Mouse (Mus musculus) midbrain, embryonic 15.5 days (tissue): ENCODE measurements around the gene Ip6k3. TPM values are rescaled to one million over a fixed set of nuclear protein-coding genes. Genes with fewer than 3 reads are reported as not detected.

ENCODE experiments used
- ATAC-seq: fragments of 200-750 bp; cut with Nextera tagmentation; replicated peaks from 2 replicates; pipeline ENCODE4 v1.8.0; 2017; ENCODE audit warnings: moderate TSS enrichment
- H3K27ac ChIP-seq: fragments of 300-500 bp; sonication (generic); 2 replicates; pipeline ENCODE4 v1.5.1; 2015; ENCODE audit warnings: mild to moderate bottlenecking, inconsistent platforms
- H3K27me3 ChIP-seq: fragments of 300-500 bp; sonication (generic); replicated peaks from 2 replicates; pipeline ENCODE4 v1.6.1; 2015; ENCODE audit warnings: inconsistent platforms
- H3K36me3 ChIP-seq: fragments of 300-500 bp; sonication (generic); replicated peaks from 2 replicates; pipeline ENCODE4 v1.6.1; 2015; ENCODE audit warnings: inconsistent platforms
- H3K4me1 ChIP-seq: fragments of 300-500 bp; sonication (generic); 2 replicates; pipeline ENCODE4 v1.6.1; 2015; ENCODE audit warnings: inconsistent platforms
- H3K4me2 ChIP-seq: fragments of 300-500 bp; sonication (generic); 2 replicates; pipeline ENCODE4 v1.6.1; 2015; ENCODE audit warnings: inconsistent platforms, mild to moderate bottlenecking, moderate library complexity
- H3K4me3 ChIP-seq: fragments of 300-500 bp; sonication (generic); 2 replicates; pipeline ENCODE4 v1.5.1; 2015; ENCODE audit warnings: mild to moderate bottlenecking, inconsistent platforms
- H3K9ac ChIP-seq: fragments of 300-500 bp; sonication (generic); 2 replicates; pipeline ENCODE4 v1.6.1; 2015; ENCODE audit warnings: mild to moderate bottlenecking, inconsistent platforms
- H3K9me3 ChIP-seq: fragments of 300-500 bp; sonication (generic); 2 replicates; pipeline ENCODE4 v1.6.1; 2016; ENCODE audit warnings: inconsistent platforms
- WGBS: fragments of 180-500 bp; shearing (Covaris S2); methylation state at CpG from one replicate; pipeline ENCODE4 v1.1.7; 2015; ENCODE audit warnings: mixed read lengths; 5-methylcytosine and 5-hydroxymethylcytosine counted together
- polyA plus RNA-seq: library from polyadenylated mRNA; unstranded; fragments of >200 nt; fragmentation: Nextera tagmentation; extraction: Ambion mirVana; gene quantifications from 2 replicates; pipeline ENCODE4 v1.2.1, GENCODE M21; 2015

The Ip6k3 gene
- polyA plus RNA-seq, 1 experiment from 2014 or later, result 0.21 TPM

- 75% methylated on average over 10 of the region's 10 CpGs for WGBS
- peak overlapping the region; percentile 62 for H3K27ac ChIP-seq
- H3K9ac ChIP-seq, result 0 out of 2 replicates have a peak overlapping the region, but pooled peaks have one; percentile 9
- no peak for ATAC-seq
- H3K36me3 ChIP-seq, result peaks cover 6% of the 10 kb centered on the region; the same call in 1 of the 2 replicates
- no peak overlapping the region for H3K4me2 ChIP-seq
- no peaks in the 10 kb centered on the region for H3K9me3 ChIP-seq
- H3K4me1 ChIP-seq, result peaks cover 65% of the 10 kb centered on the region
- no peaks in the 10 kb centered on the region for H3K27me3 ChIP-seq
- no peak overlapping the region for H3K4me3 ChIP-seq
Observed at GRCm38 (mm10) chr17:27126974-27127373, 40.6 kb downstream of the Ip6k3 start.

DNA sequence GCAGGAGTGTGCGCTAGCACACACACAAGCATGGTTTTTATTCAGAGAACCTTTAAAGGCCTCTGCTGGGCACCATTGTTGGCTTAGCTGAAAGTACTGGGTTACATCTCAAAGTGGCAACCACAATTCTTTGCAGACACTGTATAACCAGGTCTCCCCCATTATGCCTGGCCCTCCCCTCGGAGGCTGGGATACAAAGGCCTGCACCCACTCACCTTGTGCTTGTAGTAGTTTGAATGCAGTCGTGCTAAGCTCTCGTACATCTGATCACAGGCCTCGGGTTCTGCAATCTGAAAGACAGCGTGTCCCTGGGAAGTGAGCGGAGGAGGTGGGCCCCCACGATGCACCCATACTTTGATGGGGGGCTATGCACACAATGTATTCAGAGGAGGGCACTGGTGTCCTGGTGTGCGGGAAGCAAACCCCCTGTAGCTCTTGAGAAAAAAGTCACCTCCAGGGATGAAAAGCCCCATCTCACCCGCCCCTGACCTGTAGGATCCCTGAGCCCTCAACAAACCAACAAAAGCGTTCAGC, 41.9 kb downstream of the Ip6k3 start:
- Histone ChIP-seq H3K9me3 (no peaks in the 10 kb centered on the region), H3K36me3 (peaks cover 9% of the 10 kb centered on the region; the same call in 1 of the 2 replicates), H3K27ac (peak overlapping the region; percentile 62), H3K4me3 (no peak overlapping the region), H3K9ac (no peak overlapping the region), H3K27me3 (no peaks in the 10 kb centered on the region), H3K4me2 (no peak overlapping the region), H3K4me1 (peaks cover 62% of the 10 kb centered on the region)
- WGBS, result 78% methylated on average over 11 of the region's 11 CpGs
- ATAC-seq, result no peak

GRCm38 (mm10) chr17:27125185-27125584, 42.4 kb downstream of the Ip6k3 start:
- H3K27ac ChIP-seq, result peak overlapping the region; percentile 28; the same call in 1 of the 2 replicates
- 0 out of 2 replicates have a peak overlapping the region, but pooled peaks have one; percentile 14 for H3K9ac ChIP-seq
- no peak for ATAC-seq
- WGBS, result 33% methylated on average over 12 of the region's 12 CpGs
- H3K27me3 ChIP-seq, result no peaks in the 10 kb centered on the region
- H3K9me3 ChIP-seq, result no peaks in the 10 kb centered on the region
- H3K4me2 ChIP-seq, result no peak overlapping the region
- no peak overlapping the region for H3K4me3 ChIP-seq
- H3K4me1 ChIP-seq, result peaks cover 62% of the 10 kb centered on the region
- H3K36me3 ChIP-seq, result peaks cover 9% of the 10 kb centered on the region; the same call in 1 of the 2 replicates

DNA sequence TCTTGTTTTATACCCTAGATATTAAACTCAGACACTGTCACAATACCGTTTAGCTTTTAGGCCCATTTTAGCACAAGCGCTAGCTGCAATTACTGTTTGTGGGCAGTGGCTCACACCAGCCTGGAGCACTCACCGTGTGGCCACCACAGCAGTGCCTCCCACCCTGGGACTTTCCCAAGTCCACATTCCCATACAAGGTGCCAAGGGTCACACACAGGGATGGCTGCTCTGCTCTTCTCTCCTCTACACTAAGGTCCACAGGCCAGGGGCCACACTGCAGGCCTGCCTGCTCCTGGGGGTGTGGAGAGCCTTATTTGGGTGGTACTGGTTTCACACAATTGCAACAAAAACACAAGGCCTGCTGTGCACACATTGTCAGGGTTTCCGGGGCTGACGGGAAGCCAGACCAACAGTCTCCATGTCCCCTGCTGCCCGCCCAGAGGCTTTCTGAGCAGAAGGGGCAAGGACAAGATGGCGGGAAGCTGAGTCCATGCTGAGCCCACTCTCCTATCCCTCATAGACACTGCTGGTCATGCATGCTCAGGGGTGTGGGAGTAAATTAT, 43.7 kb downstream of the Ip6k3 start:
- Histone ChIP-seq H3K9me3 (no peaks in the 10 kb centered on the region), H3K36me3 (peaks cover 9% of the 10 kb centered on the region; the same call in 1 of the 2 replicates), H3K4me2 (no peak overlapping the region), H3K4me1 (peaks cover 54% of the 10 kb centered on the region), H3K27ac (no peak overlapping the region), H3K27me3 (no peaks in the 10 kb centered on the region), H3K9ac (no peak overlapping the region), H3K4me3 (no peak overlapping the region)
- no peak for ATAC-seq
- 77% methylated on average over 7 of the region's 7 CpGs for WGBS

DNA sequence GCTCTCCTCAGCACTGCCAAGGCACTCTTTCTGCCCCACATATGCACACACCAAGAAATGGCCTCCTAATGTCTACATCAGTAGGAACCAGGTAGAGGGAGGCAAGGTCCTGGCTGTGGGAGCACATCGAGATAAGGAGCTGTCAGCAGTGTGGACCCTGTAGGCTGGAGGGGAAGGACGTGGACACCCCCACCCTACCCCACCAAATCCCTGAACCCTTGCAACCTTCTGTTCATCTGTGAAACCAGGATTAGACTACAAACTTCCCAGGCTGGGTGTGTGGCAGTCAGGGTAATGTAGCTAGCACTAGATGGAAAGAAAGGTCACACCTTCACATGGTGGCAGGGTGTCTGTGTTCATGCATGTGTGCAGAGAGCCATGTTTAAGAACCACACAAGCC, 44.5 kb downstream of the Ip6k3 start:
- Histone ChIP-seq H3K4me3 (no peak overlapping the region), H3K27ac (no peak overlapping the region), H3K4me1 (peaks cover 48% of the 10 kb centered on the region), H3K4me2 (no peak overlapping the region), H3K27me3 (no peaks in the 10 kb centered on the region), H3K9me3 (no peaks in the 10 kb centered on the region), H3K36me3 (peaks cover 9% of the 10 kb centered on the region; the same call in 1 of the 2 replicates), H3K9ac (no peak overlapping the region)
- 92% methylated on average over 2 of the region's 2 CpGs for WGBS
- no peak for ATAC-seq

GRCm38 (mm10) chr17:27122701-27123100, 44.9 kb downstream of the Ip6k3 start:
- Histone ChIP-seq H3K9me3 (no peaks in the 10 kb centered on the region), H3K4me1 (peaks cover 44% of the 10 kb centered on the region), H3K4me2 (no peak overlapping the region), H3K36me3 (peaks cover 9% of the 10 kb centered on the region; the same call in 1 of the 2 replicates), H3K27me3 (no peaks in the 10 kb centered on the region), H3K9ac (no peak overlapping the region), H3K27ac (no peak overlapping the region), H3K4me3 (no peak overlapping the region)
- WGBS, result 90% methylated on average over 11 of the region's 11 CpGs
- no peak for ATAC-seq

GRCm38 (mm10) chr17:27121781-27122180, 45.8 kb downstream of the Ip6k3 start:
- no peak overlapping the region for H3K9ac ChIP-seq
- no peak for ATAC-seq
- 68% methylated on average over 7 of the region's 7 CpGs for whole genome bisulfite sequencing

DNA sequence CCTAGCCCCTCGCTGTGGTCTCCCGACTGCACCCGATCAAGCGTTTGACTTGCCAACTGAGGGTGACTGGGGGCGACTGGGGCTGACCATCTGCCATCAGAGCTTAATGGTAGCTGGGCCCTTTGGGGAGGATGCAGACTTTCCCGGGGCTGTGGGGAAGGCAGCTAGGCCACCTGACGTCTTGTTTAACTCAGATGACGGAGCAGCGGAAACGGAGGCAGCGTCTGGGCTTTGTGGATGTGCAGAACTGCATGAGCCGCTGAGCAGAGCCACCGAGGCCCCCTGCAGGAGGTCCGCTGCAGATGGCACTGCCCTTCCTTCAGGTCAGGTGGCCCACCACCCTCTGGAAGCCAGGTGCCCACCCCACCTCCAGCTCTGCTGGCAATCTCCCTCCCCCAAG, 46.3 kb downstream of the Ip6k3 start:
- Histone ChIP-seq H3K9me3 (no peaks in the 10 kb centered on the region), H3K4me2 (no peak overlapping the region), H3K27me3 (no peaks in the 10 kb centered on the region), H3K27ac (no peak overlapping the region), H3K4me3 (no peak overlapping the region), H3K36me3 (peaks cover 9% of the 10 kb centered on the region; the same call in 1 of the 2 replicates), H3K4me1 (peaks cover 30% of the 10 kb centered on the region), H3K9ac (no peak overlapping the region)
- ATAC-seq, result no peak
- 29% methylated on average over 14 of the region's 14 CpGs for WGBS

More at GRCm38 (mm10) chr17:27121781-27122180, 45.8 kb downstream of the Ip6k3 start:
- Histone ChIP-seq H3K4me3 (no peak overlapping the region), H3K9me3 (no peaks in the 10 kb centered on the region), H3K36me3 (peaks cover 9% of the 10 kb centered on the region; the same call in 1 of the 2 replicates), H3K4me1 (peaks cover 35% of the 10 kb centered on the region), H3K4me2 (no peak overlapping the region), H3K27ac (no peak overlapping the region), H3K27me3 (no peaks in the 10 kb centered on the region)

- 0 out of 2 replicates have a peak overlapping the region, but pooled peaks have one; percentile 42 for H3K27ac ChIP-seq
- no peaks in the 10 kb centered on the region for H3K9me3 ChIP-seq
- 2% methylated on average over 18 of the region's 18 CpGs for WGBS
- 0 out of 2 replicates have a peak, but pooled peaks have one; percentile 19 for ATAC-seq
- no peak overlapping the region for H3K9ac ChIP-seq
- peak overlapping the region; percentile 17; the same call in 1 of the 2 replicates for H3K4me2 ChIP-seq
- no peaks in the 10 kb centered on the region for H3K27me3 ChIP-seq
- peaks cover 24% of the 10 kb centered on the region for H3K4me1 ChIP-seq
- H3K4me3 ChIP-seq, result no peak overlapping the region
- H3K36me3 ChIP-seq, result peaks cover 9% of the 10 kb centered on the region; the same call in 1 of the 2 replicates
Observed at GRCm38 (mm10) chr17:27120561-27121024, 47.0 kb downstream of the Ip6k3 start.

- ATAC-seq, result no peak
- no peak overlapping the region for H3K27ac ChIP-seq
Observed at GRCm38 (mm10) chr17:27119954-27120353, 47.6 kb downstream of the Ip6k3 start.

GRCm38 (mm10) chr17:27119540-27119895, 48.1 kb downstream of the Ip6k3 start:
- H3K4me1 ChIP-seq, result peaks cover 19% of the 10 kb centered on the region
- H3K4me3 ChIP-seq, result no peak overlapping the region
- H3K9me3 ChIP-seq, result no peaks in the 10 kb centered on the region
- ATAC-seq, result no peak
- peaks cover 9% of the 10 kb centered on the region; the same call in 1 of the 2 replicates for H3K36me3 ChIP-seq
- no peak overlapping the region for H3K27ac ChIP-seq
- no peaks in the 10 kb centered on the region for H3K27me3 ChIP-seq
- H3K4me2 ChIP-seq, result no peak overlapping the region
- WGBS, result 60% methylated on average over 4 of the region's 4 CpGs
- no peak overlapping the region for H3K9ac ChIP-seq

More at GRCm38 (mm10) chr17:27119954-27120353, 47.6 kb downstream of the Ip6k3 start:
- Histone ChIP-seq H3K4me2 (no peak overlapping the region; the same call in 1 of the 2 replicates), H3K4me1 (peaks cover 19% of the 10 kb centered on the region), H3K4me3 (no peak overlapping the region), H3K9ac (no peak overlapping the region), H3K36me3 (peaks cover 9% of the 10 kb centered on the region; the same call in 1 of the 2 replicates), H3K27me3 (no peaks in the 10 kb centered on the region), H3K9me3 (no peaks in the 10 kb centered on the region)
- WGBS, result 63% methylated on average over 8 of the region's 8 CpGs

GRCm38 (mm10) chr17:27118676-27119539, 48.7 kb downstream of the Ip6k3 start:
- Histone ChIP-seq H3K36me3 (peaks cover 9% of the 10 kb centered on the region; the same call in 1 of the 2 replicates), H3K4me2 (no peak overlapping the region), H3K4me1 (peaks cover 19% of the 10 kb centered on the region), H3K9ac (no peak overlapping the region), H3K4me3 (no peak overlapping the region), H3K27me3 (no peaks in the 10 kb centered on the region), H3K27ac (no peak overlapping the region), H3K9me3 (no peaks in the 10 kb centered on the region)
- ATAC-seq, result no peak
- WGBS, result 84% methylated on average over 25 of the region's 25 CpGs
